Mouse (Mus musculus): Measurements from ENCODE around the gene Hoxa7.

DNA sequence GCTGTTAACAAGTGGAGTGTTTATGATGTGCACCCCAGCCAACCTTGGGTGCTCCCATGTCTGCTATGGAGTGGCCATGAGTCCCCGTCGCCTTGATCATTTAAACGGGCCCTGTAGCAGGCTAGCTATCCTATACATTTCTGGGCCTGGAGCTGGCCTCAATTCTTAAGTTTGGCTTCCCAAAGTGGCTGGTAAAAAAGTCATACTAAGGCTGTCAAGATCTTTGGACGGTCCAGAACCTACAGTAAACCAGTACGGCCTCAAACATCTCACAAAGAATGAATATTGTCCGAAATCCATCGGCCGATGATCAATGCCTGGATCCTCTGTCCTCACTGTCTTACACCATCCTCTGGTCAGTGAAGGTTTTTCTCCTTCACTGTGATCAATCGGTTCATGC lies 13.6 kb upstream of the Hoxa7 start:
- TF ChIP-seq CHD2 (IDR thresholded peaks at IDR 0.05; ENCODE audit: low read depth, low read length) (no peak), HCFC1 (IDR thresholded peaks at IDR 0.05; ENCODE audit: borderline replicate concordance, insufficient read depth, low read length) (no peak)

Measured in ES-E14 (cell line).